In genomic region chr3:104637427-104638402, GRCm38 (mm10) we compare ENCODE assay signal across 8 mouse cellular contexts. TPM values are rescaled to one million over a fixed set of nuclear protein-coding genes. Genes with fewer than 3 reads are reported as not detected.
DNase-seq lines count a peak whose midpoint lies in the region; ATAC-seq and TF ChIP-seq lines count a peak whose summit lies in the region.

No protein-coding gene starts in this region.

- H3K9me3 ChIP-seq in lung, embryonic 14.5 days (ENCODE audit: low read depth, low read length), result no peaks in the 10 kb centered on the region
- no peaks in the 10 kb centered on the region for H3K9me3 ChIP-seq in heart, embryonic 16.5 days (replicated peaks; ENCODE audit: control insufficient read depth, low read length)
- H3K9me3 ChIP-seq in midbrain, embryonic 11.5 days (ENCODE audit: control insufficient read depth, low read length), result no peaks in the 10 kb centered on the region

- H3K4me3 ChIP-seq in lung, embryonic 14.5 days (ENCODE audit: low read depth, low read length), result peak overlapping the region; percentile 90
- peak overlapping the region; percentile 95 for H3K4me3 ChIP-seq in heart, embryonic 16.5 days (ENCODE audit: low read length)
- H3K4me3 ChIP-seq in left cerebral cortex, adult 2 months, result peak overlapping the region; percentile 81
- H3K4me3 ChIP-seq in midbrain, embryonic 11.5 days (ENCODE audit: low read depth, low read length), result peak overlapping the region; percentile 88

- DNase-seq in lung, embryonic 14.5 days, result peak; percentile 60
- no peak for DNase-seq in lung, postnatal 4 days
- DNase-seq in NIH3T3 (ENCODE audit: low read depth), result peak; percentile 58
- peak in 1 of 2 experiments; percentile 41 for DNase-seq in left cerebral cortex, adult 2 months (ENCODE audit: extremely low spot score in 1 of 2, low spot score in 2 of 2)
- peak; percentile 99 for DNase-seq in midbrain, embryonic 11.5 days (ENCODE audit: low spot score, missing footprints)
- no peak for DNase-seq in MN1 (ENCODE audit: low spot score)

- intact Hi-C loops in left cerebral cortex, adult 2 months (cut with DNase I), result loop anchor here (2.0 to 5.0 kb wide), 3 partner anchors 40 to 127 kb away; partner anchors contain the start of gene Lrig2

- peak overlapping the region; percentile 96 for H3K4me2 ChIP-seq in lung, embryonic 14.5 days
- H3K4me2 ChIP-seq in heart, embryonic 16.5 days (ENCODE audit: low read depth, low read length), result peak overlapping the region; percentile 77
- H3K4me2 ChIP-seq in midbrain, embryonic 11.5 days, result peak overlapping the region; percentile 96

- TF ChIP-seq CTCF in lung, embryonic 14.5 days (IDR thresholded peaks at IDR 0.05; ENCODE audit: low read depth), result no peak
- TF ChIP-seq CTCF in left cerebral cortex, adult 2 months (IDR thresholded peaks at IDR 0.05), result no peak

- peak overlapping the region; percentile 87 for H3K9ac ChIP-seq in lung, embryonic 14.5 days
- H3K9ac ChIP-seq in heart, embryonic 16.5 days (ENCODE audit: low read length), result peak overlapping the region; percentile 99
- H3K9ac ChIP-seq in midbrain, embryonic 11.5 days (ENCODE audit: low read length), result peak overlapping the region; percentile 89

- WGBS in lung, embryonic 14.5 days, result 12% methylated on average over 38 of the region's 38 CpGs
- 10% methylated on average over 38 of the region's 38 CpGs for WGBS in heart, embryonic 16.5 days
- WGBS in midbrain, embryonic 11.5 days, result 15% methylated on average over 38 of the region's 38 CpGs

- H3K27me3 ChIP-seq in lung, embryonic 14.5 days (ENCODE audit: insufficient read depth, low read length), result no peaks in the 10 kb centered on the region
- H3K27me3 ChIP-seq in heart, embryonic 16.5 days (ENCODE audit: control insufficient read depth, insufficient read depth, low read length), result no peaks in the 10 kb centered on the region
- no peaks in the 10 kb centered on the region for H3K27me3 ChIP-seq in midbrain, embryonic 11.5 days (ENCODE audit: control insufficient read depth, insufficient read depth, low read length)

- H3K4me1 ChIP-seq in lung, embryonic 14.5 days (ENCODE audit: insufficient read depth), result no peaks in the 10 kb centered on the region
- H3K4me1 ChIP-seq in heart, embryonic 16.5 days (ENCODE audit: control insufficient read depth, insufficient read depth, low read length), result peaks cover 13% of the 10 kb centered on the region; the same call in 1 of the 2 replicates
- H3K4me1 ChIP-seq in midbrain, embryonic 11.5 days (ENCODE audit: control insufficient read depth, insufficient read depth, low read length), result peaks cover 7% of the 10 kb centered on the region; the same call in 1 of the 2 replicates

- H3K36me3 ChIP-seq in lung, embryonic 14.5 days (ENCODE audit: insufficient read depth), result no peaks in the 10 kb centered on the region
- no peaks in the 10 kb centered on the region for H3K36me3 ChIP-seq in heart, embryonic 16.5 days (ENCODE audit: control insufficient read depth, insufficient read depth)
- no peaks in the 10 kb centered on the region for H3K36me3 ChIP-seq in midbrain, embryonic 11.5 days (ENCODE audit: control insufficient read depth, insufficient read depth, low read length)

- H3K27ac ChIP-seq in lung, embryonic 14.5 days (ENCODE audit: low read depth), result peak overlapping the region; percentile 82
- H3K27ac ChIP-seq in heart, embryonic 16.5 days (ENCODE audit: low read length), result peak overlapping the region; percentile 92
- peak overlapping the region; percentile 97 for H3K27ac ChIP-seq in left cerebral cortex, adult 2 months
- H3K27ac ChIP-seq in midbrain, embryonic 11.5 days (ENCODE audit: low read depth, low read length), result no peak overlapping the region

- peak; percentile 57 for ATAC-seq in lung, embryonic 14.5 days (ENCODE audit: insufficient read depth)
- peak; percentile 39 for ATAC-seq in erythroid progenitor cell, adult 5-6 weeks (replicated peaks; ENCODE audit: low FRiP score, poor library complexity, severe bottlenecking)
- peak; percentile 21 for ATAC-seq in heart, embryonic 16.5 days (replicated peaks; ENCODE audit: extremely low read depth, insufficient read depth, low FRiP score)
- ATAC-seq in midbrain, embryonic 11.5 days (ENCODE audit: low FRiP score), result no peak; the same call in 1 of the 2 replicates

RNA-seq across cellular contexts. Expression of gene Slc16a1, which starts 0.8 kb away (rescaled TPM):
- 31.0 and 33.4 TPM in 2 replicates for polyA plus RNA-seq in lung, embryonic 14.5 days (2014; fragmentation: Nextera tagmentation; extraction: Ambion mirVana)
- total RNA-seq in erythroid progenitor cell, adult 5-6 weeks (2015; ENCODE audit: low replicate concordance), result 334 and 364 TPM in 2 replicates
- total RNA-seq in erythroid progenitor cell, adult 5-6 weeks (2017; ENCODE audit: low replicate concordance), result 431 and 500 TPM in 2 replicates
- polyA plus RNA-seq in heart, embryonic 16.5 days (2015; fragmentation: Nextera tagmentation; extraction: Ambion mirVana), result 79.9 and 84.1 TPM in 2 replicates
- total RNA-seq in left cerebral cortex, adult 2 months (2021), result 10 to 100 TPM; 16.7 to 17.9 TPM
- 31.9 and 36.3 TPM in 2 replicates for polyA plus RNA-seq in midbrain, embryonic 11.5 days (2014; fragmentation: Nextera tagmentation; extraction: Ambion mirVana)

Comparison
In these comparisons a context has a peak if more than half of its experiments do, and no peak if none do; other contexts are left out.
1. DNase-seq: peak in lung, embryonic 14.5 days (single experiment), NIH3T3 (single experiment) and midbrain, embryonic 11.5 days (single experiment); none in lung, postnatal 4 days (0 of 2) and MN1 (single experiment).
2. Peak in every context shown above with its lines, with median percentiles within 50 percentile points of each other: H3K4me2 ChIP-seq, H3K4me3 ChIP-seq and H3K9ac ChIP-seq.